Mouse (Mus musculus) forebrain, postnatal 0 days (tissue): ENCODE measurements around the gene Khdrbs2. TPM values are rescaled to one million over a fixed set of nuclear protein-coding genes. Genes with fewer than 3 reads are reported as not detected.

Experiments used
- ATAC-seq: fragments of 200-750 bp; cut with Nextera tagmentation; 2 replicates; pipeline ENCODE4 v1.8.0; 2017; ENCODE audit warnings: mild to moderate bottlenecking, moderate library complexity
- DNase-seq: peaks from one replicate; pipeline ENCODE4 v3.0.0-alpha.2; 2015
- H3K27ac ChIP-seq: fragments of 300-500 bp; sonication (generic); 2 replicates; pipeline ENCODE4 v1.5.1; 2014; ENCODE audit warnings: low read depth, mild to moderate bottlenecking, antibody characterized with exemption, low read length, moderate library complexity, mixed read lengths
- H3K27me3 ChIP-seq: fragments of 300-500 bp; sonication (generic); 2 replicates; pipeline ENCODE4 v1.6.1; 2014; ENCODE audit warnings: mild to moderate bottlenecking, low read length, mixed read lengths; ENCODE audit not compliant: insufficient read depth
- H3K36me3 ChIP-seq: fragments of 300-500 bp; sonication (generic); 2 replicates; pipeline ENCODE4 v1.6.1; 2014; ENCODE audit warnings: mild to moderate bottlenecking, moderate library complexity; ENCODE audit not compliant: insufficient read depth
- H3K4me1 ChIP-seq: fragments of 300-500 bp; sonication (generic); 2 replicates; pipeline ENCODE4 v1.6.1; 2014; ENCODE audit warnings: antibody characterized with exemption; ENCODE audit not compliant: insufficient read depth
- H3K4me2 ChIP-seq: fragments of 300-500 bp; sonication (generic); 2 replicates; pipeline ENCODE4 v1.6.1; 2014; ENCODE audit warnings: low read depth, mild to moderate bottlenecking, moderate library complexity
- H3K4me3 ChIP-seq: fragments of 300-500 bp; sonication (generic); 2 replicates; pipeline ENCODE4 v1.5.1; 2014; ENCODE audit warnings: low read depth, low read length, mixed read lengths
- H3K9ac ChIP-seq: fragments of 300-500 bp; sonication (generic); 2 replicates; pipeline ENCODE4 v1.6.1; 2014; ENCODE audit warnings: mild to moderate bottlenecking
- H3K9me3 ChIP-seq: fragments of 300-500 bp; sonication (generic); 2 replicates; pipeline ENCODE4 v1.6.1; 2016; ENCODE audit warnings: low read length
- CTCF ChIP-seq: sonication (generic); IDR thresholded peaks from 2 replicates; pipeline ENCODE4 v1.5.1; 2016; ENCODE audit warnings: antibody characterized with exemption, control low read depth, low read depth
- WGBS: fragments of 180-500 bp; shearing (Covaris S2); extraction: QIAGEN DNeasy Blood & Tissue Kit; methylation state at CpG from one replicate; pipeline ENCODE4 v1.1.7; 2014; 5-methylcytosine and 5-hydroxymethylcytosine counted together
- polyA plus RNA-seq: library from polyadenylated mRNA; unstranded; fragments of >200 nt; fragmentation: Nextera tagmentation; extraction: Ambion mirVana; gene quantifications from 2 replicates; pipeline ENCODE4 v1.2.1, GENCODE M21; 2015
- total RNA-seq: library from RNA; depleted of rRNA; stranded (reverse); fragments of >200 nt; gene quantifications from 2 replicates; pipeline ENCODE4 v1.2.3, GENCODE M21; 2014

Khdrbs2 gene
- total and polyA plus RNA-seq, 2 experiments from 2014 or later = 28.8 to 35.3 TPM

DNA sequence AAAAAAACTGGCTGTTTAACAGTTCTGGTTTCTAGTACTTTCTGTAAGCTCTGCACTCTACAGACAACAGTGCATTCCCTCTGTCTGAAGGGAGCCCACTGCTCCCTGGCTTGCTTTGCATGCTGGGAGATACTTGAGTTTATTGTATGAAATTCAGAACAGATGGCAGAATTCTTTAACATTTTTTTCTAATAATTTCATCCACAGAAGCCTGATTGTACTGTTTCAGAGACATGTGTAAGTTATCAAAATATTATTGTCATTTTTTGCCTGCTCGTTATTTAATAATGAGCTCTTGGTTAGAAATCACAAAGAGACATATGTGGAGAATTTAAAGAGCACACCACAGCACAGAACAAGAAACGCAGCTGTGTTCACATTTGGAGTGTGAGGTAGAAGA lies 191.0 kb downstream of the Khdrbs2 start:
- Histone ChIP-seq H3K9me3 (no peaks in the 10 kb centered on the region), H3K4me1 (no peaks in the 10 kb centered on the region), H3K4me3 (no peak overlapping the region), H3K9ac (no peak overlapping the region), H3K4me2 (no peak overlapping the region), H3K27me3 (no peaks in the 10 kb centered on the region), H3K36me3 (no peaks in the 10 kb centered on the region), H3K27ac (no peak overlapping the region)
- no peak for TF ChIP-seq CTCF
- 36% methylated on average over 2 of the region's 2 CpGs for whole genome bisulfite sequencing
- ATAC-seq = peak; percentile 67
- peak; percentile 37 for DNase-seq

DNA sequence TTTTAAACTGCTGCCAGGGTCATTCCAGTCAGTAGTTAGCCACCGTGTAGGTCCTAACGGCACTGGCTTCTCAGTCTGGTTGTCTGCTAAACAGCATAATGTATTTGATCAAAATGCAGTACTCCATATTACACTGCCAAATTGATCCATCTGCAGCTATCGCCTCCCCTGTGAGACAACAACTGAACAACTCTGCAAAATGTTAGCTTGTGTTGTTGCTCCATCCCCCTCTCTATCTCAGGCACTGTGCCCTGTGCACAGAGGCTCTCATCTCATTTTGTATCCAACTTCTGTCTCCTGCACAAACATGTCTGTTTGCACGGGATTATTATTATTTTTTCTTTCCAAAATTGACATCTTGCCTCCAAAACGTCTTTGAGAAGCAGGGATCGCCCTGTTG lies 225.0 kb downstream of the Khdrbs2 start:
- DNase-seq (peak; percentile 61), ATAC-seq (peak; percentile 92)
- Histone ChIP-seq H3K36me3 (no peaks in the 10 kb centered on the region), H3K4me1 (no peaks in the 10 kb centered on the region), H3K4me2 (no peak overlapping the region), H3K9me3 (no peaks in the 10 kb centered on the region), H3K27ac (no peak overlapping the region), H3K27me3 (no peaks in the 10 kb centered on the region), H3K4me3 (no peak overlapping the region), H3K9ac (no peak overlapping the region)
- 49% methylated on average over 6 of the region's 6 CpGs for WGBS
- no peak for TF ChIP-seq CTCF

DNA sequence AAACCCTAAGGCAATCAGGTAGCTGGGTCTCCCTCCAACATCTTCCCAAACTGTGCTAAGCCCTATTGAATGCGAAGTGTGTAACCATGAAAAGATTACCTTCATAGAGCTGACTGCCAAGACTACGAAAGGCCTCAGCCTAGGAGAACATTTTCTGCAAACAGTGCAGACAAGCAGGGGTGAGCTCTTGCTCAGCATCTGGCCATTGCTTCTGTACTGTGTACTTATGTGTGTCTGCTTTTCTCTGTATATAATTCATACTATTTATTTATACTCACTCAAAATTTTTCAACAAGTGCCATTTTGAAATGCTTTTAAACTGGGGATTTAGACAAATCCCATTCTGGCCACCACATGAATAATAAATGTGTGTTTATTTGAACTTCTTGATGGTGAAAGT lies 235.1 kb downstream of the Khdrbs2 start:
- TF ChIP-seq CTCF = no peak
- no peak for DNase-seq
- 85% methylated on average over 2 of the region's 2 CpGs for WGBS

DNA sequence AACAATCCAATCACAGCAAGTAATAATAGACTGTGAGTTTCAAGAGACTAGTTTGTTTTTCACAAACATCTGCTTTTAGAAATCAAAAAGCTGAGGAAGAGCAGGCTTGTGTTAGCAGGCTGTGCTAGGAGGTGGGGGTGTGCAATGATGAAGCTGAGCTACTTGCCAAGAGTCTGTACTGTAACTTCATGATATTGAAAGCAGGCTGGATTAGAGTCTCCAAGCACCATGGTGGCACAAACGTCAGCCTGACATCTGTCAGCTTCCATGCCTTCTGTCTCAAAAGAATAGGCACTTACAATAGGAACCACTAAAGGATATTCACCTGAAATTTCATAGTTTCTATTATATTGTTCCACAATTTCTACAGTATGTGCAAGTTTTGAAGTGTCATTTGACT lies 255.9 kb downstream of the Khdrbs2 start:
- TF ChIP-seq CTCF = no peak
- H3K36me3 ChIP-seq = no peaks in the 10 kb centered on the region
- ATAC-seq = 0 out of 2 replicates have a peak, but pooled peaks have one; percentile 32

More for the DNA sequence above, 235.1 kb downstream of the Khdrbs2 start:
- no peaks in the 10 kb centered on the region for H3K36me3 ChIP-seq
- H3K9ac ChIP-seq = no peak overlapping the region
- no peak overlapping the region for H3K27ac ChIP-seq
- H3K4me2 ChIP-seq = no peak overlapping the region
- H3K4me1 ChIP-seq = no peaks in the 10 kb centered on the region
- H3K27me3 ChIP-seq = no peaks in the 10 kb centered on the region
- H3K9me3 ChIP-seq = no peaks in the 10 kb centered on the region
- H3K4me3 ChIP-seq = no peak overlapping the region
- no peak for ATAC-seq

DNA sequence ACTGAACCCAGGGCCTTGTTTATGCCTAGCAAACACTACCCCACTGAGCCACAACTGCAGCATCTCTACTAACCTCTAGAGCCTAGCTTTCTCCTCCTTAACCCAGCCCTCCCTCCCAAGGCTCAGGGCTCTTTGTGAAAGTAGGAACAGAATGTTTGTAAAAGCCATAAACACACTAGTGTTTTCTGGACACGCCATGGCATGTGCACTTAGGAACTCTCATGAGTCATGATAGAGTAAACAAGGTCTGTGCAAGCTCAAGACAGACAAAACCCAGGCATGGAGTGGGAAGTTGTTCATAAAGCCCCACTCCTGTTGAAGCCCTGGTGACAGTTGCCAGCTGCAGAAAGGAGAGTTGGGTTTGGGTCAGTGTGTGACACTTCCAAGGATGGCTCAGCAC lies 257.0 kb downstream of the Khdrbs2 start:
- DNase-seq (no peak), ATAC-seq (no peak)
- H3K36me3 ChIP-seq = no peaks in the 10 kb centered on the region
- H3K4me2 ChIP-seq = no peak overlapping the region
- no peak overlapping the region for H3K4me3 ChIP-seq
- H3K9me3 ChIP-seq = no peaks in the 10 kb centered on the region
- WGBS = 80% methylated on average over 1 of the region's 1 CpGs
- H3K27ac ChIP-seq = no peak overlapping the region
- no peak for TF ChIP-seq CTCF
- H3K27me3 ChIP-seq = no peaks in the 10 kb centered on the region
- no peak overlapping the region for H3K9ac ChIP-seq
- H3K4me1 ChIP-seq = no peaks in the 10 kb centered on the region

More for the DNA sequence above, 255.9 kb downstream of the Khdrbs2 start:
- H3K27me3 ChIP-seq = no peaks in the 10 kb centered on the region
- 31% methylated on average over 1 of the region's 1 CpGs for WGBS
- no peaks in the 10 kb centered on the region for H3K9me3 ChIP-seq
- no peak overlapping the region for H3K9ac ChIP-seq
- no peaks in the 10 kb centered on the region for H3K4me1 ChIP-seq
- H3K27ac ChIP-seq = no peak overlapping the region
- H3K4me3 ChIP-seq = no peak overlapping the region
- no peak for DNase-seq
- H3K4me2 ChIP-seq = no peak overlapping the region

DNA sequence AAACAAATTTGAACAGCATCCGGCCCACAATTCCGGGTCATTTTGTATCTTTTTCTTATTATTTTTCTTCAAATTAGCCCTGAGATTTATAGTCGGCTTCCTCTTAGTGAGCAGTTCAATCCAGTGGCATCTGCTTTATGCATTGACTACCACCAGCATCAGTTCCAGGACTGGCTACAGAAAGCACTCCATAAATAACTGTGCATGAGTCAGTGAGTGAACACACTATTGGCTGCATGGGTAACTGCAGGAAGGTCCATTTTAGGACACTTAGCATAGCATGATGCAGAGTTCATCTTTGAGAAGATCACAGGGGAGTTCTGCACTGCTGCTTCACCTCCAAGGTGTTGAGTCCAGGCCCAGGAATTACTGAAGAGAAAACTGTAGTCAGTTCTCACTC lies 258.0 kb downstream of the Khdrbs2 start:
- Histone ChIP-seq H3K9me3 (no peaks in the 10 kb centered on the region), H3K27me3 (no peaks in the 10 kb centered on the region), H3K27ac (no peak overlapping the region), H3K36me3 (no peaks in the 10 kb centered on the region), H3K4me3 (no peak overlapping the region), H3K9ac (no peak overlapping the region), H3K4me2 (no peak overlapping the region), H3K4me1 (no peaks in the 10 kb centered on the region)
- 91% methylated on average over 3 of the region's 3 CpGs for WGBS
- TF ChIP-seq CTCF = no peak
- ATAC-seq = no peak
- DNase-seq = no peak

DNA sequence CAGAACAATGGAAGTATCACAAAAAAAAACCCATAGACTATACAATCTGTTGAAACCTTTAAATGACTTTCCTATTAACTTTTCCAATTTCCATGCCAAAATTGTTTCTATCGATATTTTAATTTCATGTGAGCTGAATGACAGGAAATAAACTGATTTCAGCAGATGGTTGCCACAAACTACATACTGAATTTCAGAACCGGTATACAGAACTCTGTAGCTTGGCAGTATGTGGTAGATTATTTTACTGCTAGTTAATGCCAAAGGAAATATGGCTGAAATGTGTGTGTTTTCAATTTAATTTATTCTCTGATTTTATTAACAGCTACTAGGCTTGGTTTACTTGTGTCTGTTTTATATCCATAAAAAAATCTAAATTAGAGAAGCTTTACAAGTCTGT lies 260.6 kb downstream of the Khdrbs2 start:
- H3K27me3 ChIP-seq = no peaks in the 10 kb centered on the region
- no peaks in the 10 kb centered on the region for H3K4me1 ChIP-seq
- no peak overlapping the region for H3K4me3 ChIP-seq
- no peak for TF ChIP-seq CTCF
- WGBS = 58% methylated on average over 2 of the region's 2 CpGs
- DNase-seq = peak; percentile 29
- no peaks in the 10 kb centered on the region for H3K36me3 ChIP-seq
- no peak overlapping the region for H3K4me2 ChIP-seq
- no peak overlapping the region for H3K27ac ChIP-seq
- H3K9ac ChIP-seq = no peak overlapping the region
- no peaks in the 10 kb centered on the region for H3K9me3 ChIP-seq
- peak; percentile 68 for ATAC-seq

DNA sequence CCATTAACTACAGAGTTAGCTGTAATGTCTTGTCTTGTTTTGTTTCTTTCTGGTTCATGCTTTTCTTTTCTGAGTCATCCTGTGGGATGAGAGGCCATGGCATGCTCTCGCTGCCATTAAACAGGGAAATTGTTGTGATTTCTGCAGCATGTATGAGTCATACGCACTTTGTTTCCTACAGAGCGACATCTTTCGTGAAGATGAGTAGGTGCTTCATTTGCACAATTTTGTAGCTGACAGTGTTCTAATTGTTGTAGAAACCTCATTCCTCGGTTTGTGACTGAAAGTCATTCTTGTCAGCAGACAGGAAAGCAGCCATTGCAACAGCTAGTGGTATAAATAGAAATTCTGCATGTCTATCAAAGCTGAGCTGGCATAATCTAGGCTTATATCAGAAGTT lies 271.4 kb downstream of the Khdrbs2 start:
- no peaks in the 10 kb centered on the region for H3K4me1 ChIP-seq
- no peak overlapping the region for H3K9ac ChIP-seq
- no peaks in the 10 kb centered on the region for H3K27me3 ChIP-seq
- H3K4me2 ChIP-seq = no peak overlapping the region
- 68% methylated on average over 5 of the region's 5 CpGs for WGBS
- DNase-seq = peak; percentile 29
- H3K9me3 ChIP-seq = no peaks in the 10 kb centered on the region
- ATAC-seq = peak; percentile 69; the same call in 1 of the 2 replicates
- no peaks in the 10 kb centered on the region for H3K36me3 ChIP-seq
- no peak for TF ChIP-seq CTCF
- H3K4me3 ChIP-seq = no peak overlapping the region
- H3K27ac ChIP-seq = peak overlapping the region; percentile 21; the same call in 1 of the 2 replicates
